8 mouse cellular contexts compared by ENCODE assay signal in genomic region chr8:84689091-84689915, GRCm38 (mm10). TPM values are rescaled to one million over a fixed set of nuclear protein-coding genes. Genes with fewer than 3 reads are reported as not detected.
DNase-seq lines count a peak whose midpoint lies in the region; ATAC-seq and TF ChIP-seq lines count a peak whose summit lies in the region.

No protein-coding gene starts in this region.

- peak overlapping the region; percentile 71 for H3K4me2 ChIP-seq in forebrain, embryonic 11.5 days (ENCODE audit: low read depth, low read length, severe bottlenecking)
- peak overlapping the region; percentile 83 for H3K4me2 ChIP-seq in heart, postnatal 0 days (ENCODE audit: low read depth, low read length)
- H3K4me2 ChIP-seq in liver, embryonic 15.5 days = peak overlapping the region; percentile 91
- peak overlapping the region; percentile 89 for H3K4me2 ChIP-seq in neural tube, embryonic 12.5 days (replicated peaks)
- peak overlapping the region; percentile 85 for H3K4me2 ChIP-seq in stomach, postnatal 0 days (replicated peaks; ENCODE audit: low read depth)

- H3K27me3 ChIP-seq in forebrain, embryonic 11.5 days (ENCODE audit: control insufficient read depth, insufficient read depth, low read length) = no peaks in the 10 kb centered on the region
- no peaks in the 10 kb centered on the region for H3K27me3 ChIP-seq in heart, postnatal 0 days (ENCODE audit: control insufficient read depth, insufficient read depth, low read length)
- H3K27me3 ChIP-seq in liver, embryonic 15.5 days = no peaks in the 10 kb centered on the region
- H3K27me3 ChIP-seq in neural tube, embryonic 12.5 days (replicated peaks) = no peaks in the 10 kb centered on the region
- no peaks in the 10 kb centered on the region for H3K27me3 ChIP-seq in stomach, postnatal 0 days (ENCODE audit: control insufficient read depth, insufficient read depth, low read length)

- peak overlapping the region; percentile 68 for H3K9ac ChIP-seq in forebrain, embryonic 11.5 days (ENCODE audit: low read length)
- peak overlapping the region; percentile 53 for H3K9ac ChIP-seq in heart, postnatal 0 days (replicated peaks; ENCODE audit: low read depth, low read length)
- H3K9ac ChIP-seq in liver, embryonic 15.5 days = peak overlapping the region; percentile 67
- H3K9ac ChIP-seq in neural tube, embryonic 12.5 days = peak overlapping the region; percentile 57
- peak overlapping the region; percentile 84 for H3K9ac ChIP-seq in stomach, postnatal 0 days (ENCODE audit: low read length)

- peak; percentile 69 to 83 for DNase-seq in CD8-positive naive resting alpha-beta T cell, adult 2 months (ENCODE audit: low read depth in 2 of 2, low spot score in 2 of 2)
- DNase-seq in forebrain, embryonic 11.5 days (ENCODE audit: low spot score) = peak; percentile 86
- DNase-seq in heart, postnatal 0 days (ENCODE audit: low spot score) = peak; percentile 94
- DNase-seq in kidney, postnatal 4 days = peak; percentile 88 to 92
- DNase-seq in stomach, postnatal 0 days (ENCODE audit: low spot score) = peak; percentile 88

- TF ChIP-seq CTCF in heart, postnatal 0 days (IDR thresholded peaks at IDR 0.05; ENCODE audit: low read depth) = no peak
- peak; percentile 33; the same call in 1 of the 2 replicates for TF ChIP-seq CTCF in stomach, postnatal 0 days (IDR thresholded peaks at IDR 0.05; ENCODE audit: low read depth)

- under 1% methylated on average over 47 of the region's 47 CpGs for WGBS in forebrain, embryonic 11.5 days
- under 1% methylated on average over 47 of the region's 47 CpGs for WGBS in heart, postnatal 0 days
- under 1% methylated on average over 47 of the region's 47 CpGs for WGBS in liver, embryonic 15.5 days (ENCODE audit: insufficient replicate concordance)
- WGBS in neural tube, embryonic 12.5 days = under 1% methylated on average over 47 of the region's 47 CpGs
- under 1% methylated on average over 47 of the region's 47 CpGs for WGBS in stomach, postnatal 0 days

- no peak overlapping the region for H3K27ac ChIP-seq in brown adipose tissue, adult 24 weeks (replicated peaks; ENCODE audit: low read depth, low read length)
- 0 out of 2 replicates have a peak overlapping the region, but pooled peaks have one; percentile 32 for H3K27ac ChIP-seq in forebrain, embryonic 11.5 days (ENCODE audit: low read depth, low read length)
- peak overlapping the region; percentile 26 for H3K27ac ChIP-seq in heart, postnatal 0 days (ENCODE audit: low read depth)
- H3K27ac ChIP-seq in liver, embryonic 15.5 days (replicated peaks) = peak overlapping the region; percentile 93
- no peak overlapping the region for H3K27ac ChIP-seq in neural tube, embryonic 12.5 days
- H3K27ac ChIP-seq in stomach, postnatal 0 days (replicated peaks) = 0 out of 2 replicates have a peak overlapping the region, but pooled peaks have one; percentile 40

- peak; percentile 83 for ATAC-seq in forebrain, embryonic 11.5 days (replicated peaks; ENCODE audit: low FRiP score)
- peak; percentile 84 for ATAC-seq in heart, postnatal 0 days (ENCODE audit: insufficient read depth, low read depth)
- ATAC-seq in liver, embryonic 15.5 days (ENCODE audit: insufficient read depth) = peak; percentile 62
- ATAC-seq in neural tube, embryonic 12.5 days (ENCODE audit: low FRiP score, low read depth) = peak; percentile 75
- peak; percentile 89 for ATAC-seq in stomach, postnatal 0 days (ENCODE audit: low FRiP score, low TSS enrichment)

- H3K4me1 ChIP-seq in brown adipose tissue, adult 24 weeks (ENCODE audit: control insufficient read depth, insufficient read depth, insufficient read length, low read length) = peaks cover 15% of the 10 kb centered on the region
- H3K4me1 ChIP-seq in forebrain, embryonic 11.5 days (replicated peaks; ENCODE audit: control insufficient read depth, insufficient read depth, low read length) = peaks cover 14% of the 10 kb centered on the region
- H3K4me1 ChIP-seq in heart, postnatal 0 days (ENCODE audit: control insufficient read depth, insufficient read depth) = peaks cover 30% of the 10 kb centered on the region
- H3K4me1 ChIP-seq in liver, embryonic 15.5 days (replicated peaks) = peaks cover 56% of the 10 kb centered on the region
- H3K4me1 ChIP-seq in neural tube, embryonic 12.5 days = peaks cover 40% of the 10 kb centered on the region
- H3K4me1 ChIP-seq in stomach, postnatal 0 days (replicated peaks; ENCODE audit: control insufficient read depth, insufficient read depth) = 0 out of 2 replicates have a peak, but pooled peaks cover 3% of the 10 kb centered on the region

- H3K9me3 ChIP-seq in forebrain, embryonic 11.5 days (ENCODE audit: control insufficient read depth, low read length) = no peaks in the 10 kb centered on the region
- H3K9me3 ChIP-seq in heart, postnatal 0 days (replicated peaks; ENCODE audit: control insufficient read depth, low read length) = no peaks in the 10 kb centered on the region
- H3K9me3 ChIP-seq in liver, embryonic 15.5 days (replicated peaks) = no peaks in the 10 kb centered on the region
- H3K9me3 ChIP-seq in neural tube, embryonic 12.5 days = no peaks in the 10 kb centered on the region
- no peaks in the 10 kb centered on the region for H3K9me3 ChIP-seq in stomach, postnatal 0 days (ENCODE audit: control insufficient read depth, low read length)

- H3K36me3 ChIP-seq in forebrain, embryonic 11.5 days (ENCODE audit: control insufficient read depth, insufficient read depth, low read length) = no peaks in the 10 kb centered on the region
- peaks cover 23% of the 10 kb centered on the region for H3K36me3 ChIP-seq in heart, postnatal 0 days (replicated peaks; ENCODE audit: control insufficient read depth, insufficient read depth, low read length)
- H3K36me3 ChIP-seq in liver, embryonic 15.5 days (replicated peaks) = peaks cover 38% of the 10 kb centered on the region
- peaks cover 29% of the 10 kb centered on the region for H3K36me3 ChIP-seq in neural tube, embryonic 12.5 days
- H3K36me3 ChIP-seq in stomach, postnatal 0 days (ENCODE audit: control insufficient read depth, insufficient read depth, low read length) = peaks cover 7% of the 10 kb centered on the region; the same call in 1 of the 2 replicates

- peak overlapping the region; percentile 67 for H3K4me3 ChIP-seq in brown adipose tissue, adult 24 weeks (ENCODE audit: insufficient read depth, low read depth, low read length)
- H3K4me3 ChIP-seq in forebrain, embryonic 11.5 days (ENCODE audit: low read depth, low read length) = peak overlapping the region; percentile 76
- H3K4me3 ChIP-seq in heart, postnatal 0 days (ENCODE audit: low read depth, low read length) = peak overlapping the region; percentile 59
- peak overlapping the region; percentile 98 for H3K4me3 ChIP-seq in liver, embryonic 15.5 days (replicated peaks)
- peak overlapping the region; percentile 60 for H3K4me3 ChIP-seq in neural tube, embryonic 12.5 days
- peak overlapping the region; percentile 72 for H3K4me3 ChIP-seq in stomach, postnatal 0 days (ENCODE audit: low read depth, low read length)

- no peak for TF ChIP-seq EP300 in heart, postnatal 0 days (IDR thresholded peaks at IDR 0.05; ENCODE audit: low read depth)
- no peak for TF ChIP-seq EP300 in stomach, postnatal 0 days (optimal IDR thresholded peaks at IDR 0.05)

RNA-seq across cellular contexts. Expression of gene Nacc1, which starts 1.6 kb away (rescaled TPM):
- polyA plus RNA-seq in brown adipose tissue, adult 24 weeks (2012; ENCODE audit: insufficient read depth, insufficient read length, missing spikeins) = 19.0 and 22.9 TPM in 2 replicates
- polyA plus RNA-seq in forebrain, embryonic 11.5 days (2014; fragmentation: Nextera tagmentation; extraction: Ambion mirVana) = 34.6 and 37.7 TPM in 2 replicates
- 68.0 and 83.6 TPM in 2 replicates for total RNA-seq in heart, postnatal 0 days (2014; rRNA removed; ENCODE audit: low replicate concordance)
- polyA plus RNA-seq in heart, postnatal 0 days (2015; fragmentation: Nextera tagmentation; extraction: Ambion mirVana) = 6.2 and 6.9 TPM in 2 replicates
- 6.2 and 7.2 TPM in 2 replicates for polyA plus RNA-seq in liver, embryonic 15.5 days (2015; fragmentation: Nextera tagmentation; extraction: Ambion mirVana)
- 17.2 and 19.2 TPM in 2 replicates for polyA plus RNA-seq in neural tube, embryonic 12.5 days (2016; fragmentation: Nextera tagmentation; extraction: Ambion mirVana)
- polyA plus RNA-seq in stomach, postnatal 0 days (2015; fragmentation: Nextera tagmentation; extraction: Ambion mirVana) = 6.8 and 8.3 TPM in 2 replicates

RNA-seq across cellular contexts. Expression of gene Trmt1, which starts 3.2 kb away (rescaled TPM):
- 25.1 and 33.4 TPM in 2 replicates for polyA plus RNA-seq in brown adipose tissue, adult 24 weeks (2012; ENCODE audit: insufficient read depth, insufficient read length, missing spikeins)
- polyA plus RNA-seq in forebrain, embryonic 11.5 days (2014; fragmentation: Nextera tagmentation; extraction: Ambion mirVana) = 52.7 and 72.3 TPM in 2 replicates
- total RNA-seq in heart, postnatal 0 days (2014; rRNA removed; ENCODE audit: low replicate concordance) = 98.3 and 116 TPM in 2 replicates
- 28.4 and 29.5 TPM in 2 replicates for polyA plus RNA-seq in heart, postnatal 0 days (2015; fragmentation: Nextera tagmentation; extraction: Ambion mirVana)
- 27.9 and 36.1 TPM in 2 replicates for polyA plus RNA-seq in liver, embryonic 15.5 days (2015; fragmentation: Nextera tagmentation; extraction: Ambion mirVana)
- 58.5 and 59.1 TPM in 2 replicates for polyA plus RNA-seq in neural tube, embryonic 12.5 days (2016; fragmentation: Nextera tagmentation; extraction: Ambion mirVana)
- polyA plus RNA-seq in stomach, postnatal 0 days (2015; fragmentation: Nextera tagmentation; extraction: Ambion mirVana) = 45.1 and 49.9 TPM in 2 replicates

RNA-seq across cellular contexts. Expression of gene Lyl1, which starts 12.0 kb away (rescaled TPM):
- polyA plus RNA-seq in brown adipose tissue, adult 24 weeks (2012; ENCODE audit: insufficient read depth, insufficient read length, missing spikeins) = 2.9 and 3.1 TPM in 2 replicates
- polyA plus RNA-seq in forebrain, embryonic 11.5 days (2014; fragmentation: Nextera tagmentation; extraction: Ambion mirVana) = 5.0 and 5.7 TPM in 2 replicates
- 4.4 and 4.8 TPM in 2 replicates for total RNA-seq in heart, postnatal 0 days (2014; rRNA removed; ENCODE audit: low replicate concordance)
- 8.7 and 9.8 TPM in 2 replicates for polyA plus RNA-seq in heart, postnatal 0 days (2015; fragmentation: Nextera tagmentation; extraction: Ambion mirVana)
- polyA plus RNA-seq in liver, embryonic 15.5 days (2015; fragmentation: Nextera tagmentation; extraction: Ambion mirVana) = 55.3 and 58.3 TPM in 2 replicates
- polyA plus RNA-seq in neural tube, embryonic 12.5 days (2016; fragmentation: Nextera tagmentation; extraction: Ambion mirVana) = 4.4 and 4.5 TPM in 2 replicates
- 4.0 and 4.3 TPM in 2 replicates for polyA plus RNA-seq in stomach, postnatal 0 days (2015; fragmentation: Nextera tagmentation; extraction: Ambion mirVana)

RNA-seq across cellular contexts. Expression of gene Ier2, which starts 26.7 kb away (rescaled TPM):
- 17.2 and 62.3 TPM in 2 replicates for polyA plus RNA-seq in brown adipose tissue, adult 24 weeks (2012; ENCODE audit: insufficient read depth, insufficient read length, missing spikeins)
- polyA plus RNA-seq in forebrain, embryonic 11.5 days (2014; fragmentation: Nextera tagmentation; extraction: Ambion mirVana) = 67.3 and 68.7 TPM in 2 replicates
- 17.0 and 23.2 TPM in 2 replicates for total RNA-seq in heart, postnatal 0 days (2014; rRNA removed; ENCODE audit: low replicate concordance)
- 33.3 and 38.3 TPM in 2 replicates for polyA plus RNA-seq in heart, postnatal 0 days (2015; fragmentation: Nextera tagmentation; extraction: Ambion mirVana)
- polyA plus RNA-seq in liver, embryonic 15.5 days (2015; fragmentation: Nextera tagmentation; extraction: Ambion mirVana) = 22.8 and 23.1 TPM in 2 replicates
- 72.4 and 72.8 TPM in 2 replicates for polyA plus RNA-seq in neural tube, embryonic 12.5 days (2016; fragmentation: Nextera tagmentation; extraction: Ambion mirVana)
- polyA plus RNA-seq in stomach, postnatal 0 days (2015; fragmentation: Nextera tagmentation; extraction: Ambion mirVana) = 82.8 and 86.6 TPM in 2 replicates

RNA-seq across cellular contexts. Expression of gene G430095P16Rik, which starts 33.5 kb away (rescaled TPM):
- polyA plus RNA-seq in brown adipose tissue, adult 24 weeks (2012; ENCODE audit: insufficient read depth, insufficient read length, missing spikeins) = 1.9 TPM in 1 of 2 replicates, not detected in the other
- 3.0 and 3.1 TPM in 2 replicates for polyA plus RNA-seq in forebrain, embryonic 11.5 days (2014; fragmentation: Nextera tagmentation; extraction: Ambion mirVana)
- 1.0 TPM in 1 of 2 replicates, not detected in the other for total RNA-seq in heart, postnatal 0 days (2014; rRNA removed; ENCODE audit: low replicate concordance)
- polyA plus RNA-seq in heart, postnatal 0 days (2015; fragmentation: Nextera tagmentation; extraction: Ambion mirVana) = 3.0 and 3.1 TPM in 2 replicates
- 8.1 and 8.7 TPM in 2 replicates for polyA plus RNA-seq in liver, embryonic 15.5 days (2015; fragmentation: Nextera tagmentation; extraction: Ambion mirVana)
- 2.5 and 2.6 TPM in 2 replicates for polyA plus RNA-seq in neural tube, embryonic 12.5 days (2016; fragmentation: Nextera tagmentation; extraction: Ambion mirVana)
- 1.7 and 2.0 TPM in 2 replicates for polyA plus RNA-seq in stomach, postnatal 0 days (2015; fragmentation: Nextera tagmentation; extraction: Ambion mirVana)

Comparison
In these comparisons a context has a peak if more than half of its experiments do, and no peak if none do; other contexts are left out.
1. H3K27ac ChIP-seq: peak in forebrain, embryonic 11.5 days (single experiment), heart, postnatal 0 days (single experiment), liver, embryonic 15.5 days (single experiment) and stomach, postnatal 0 days (single experiment); none in brown adipose tissue, adult 24 weeks (single experiment) and neural tube, embryonic 12.5 days (single experiment).
2. Peak in every context shown above with its lines, with median percentiles within 50 percentile points of each other: DNase-seq, H3K4me3 ChIP-seq, ATAC-seq, H3K4me2 ChIP-seq and H3K9ac ChIP-seq.